Mouse (Mus musculus): ENCODE measurements around the gene Zfp472.

- TF ChIP-seq CTCF (IDR thresholded peaks at IDR 0.05; ENCODE audit: control insufficient read depth, insufficient read depth, low read length) (no peak), POLR2A (IDR thresholded peaks at IDR 0.05; ENCODE audit: borderline replicate concordance, control insufficient read depth, low read depth, low read length) (no peak)
These were observed 20.7 kb downstream of the Zfp472 start for GRCm38 (mm10) chr17:32986301-32986700.

All from bone marrow, adult 2 months (tissue).